Comparison of ENCODE assay signal across 23 mouse cellular contexts in the genomic region with DNA sequence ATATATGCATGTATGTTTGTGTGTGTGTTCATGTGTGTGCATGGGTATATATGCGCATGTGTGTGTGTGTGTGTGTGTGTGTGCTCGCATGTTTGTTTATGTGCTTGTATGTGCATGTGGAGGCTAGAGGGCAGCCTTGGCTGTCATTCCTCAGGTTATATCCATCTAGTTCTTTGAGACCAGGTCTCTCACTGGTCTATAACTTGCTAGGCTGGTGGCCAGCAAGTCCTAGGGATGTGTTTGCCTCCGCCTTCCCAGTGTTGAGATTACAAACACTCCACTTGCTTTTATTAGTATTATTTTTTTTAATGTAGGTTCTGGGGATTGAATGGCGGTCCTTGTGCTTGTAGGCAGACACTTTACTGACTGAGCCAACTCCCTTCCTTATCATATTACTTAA.
A peak's percentile ranks its signal among the peaks of the same experiment; 100 is the strongest.
DNase-seq lines count a peak whose midpoint lies in the region; ATAC-seq and TF ChIP-seq lines count a peak whose summit lies in the region.
"Had no signal": no experiment of that assay in that cellular context is flagged by ENCODE, and none has a peak within 500 bp of the region (broad histone marks: within the 10 kb centered on the region; RNA-seq: fewer than 3 reads in every experiment).

No protein-coding gene starts in this region.

- intact Hi-C loops in heart, adult 2 months (cut with DNase I) = no loop called here
- intact Hi-C loops in heart, postnatal 10 days (cut with DNase I) = no loop called here

- no peaks in the 10 kb centered on the region for H3K27me3 ChIP-seq in heart, embryonic 13.5 days (replicated peaks)
- no peaks in the 10 kb centered on the region for H3K27me3 ChIP-seq in heart, adult 2 months (ENCODE audit: control insufficient read depth, insufficient read depth, low read length)
- H3K27me3 ChIP-seq in heart, embryonic 16.5 days (ENCODE audit: control insufficient read depth, insufficient read depth, low read length) = no peaks in the 10 kb centered on the region
- no peaks in the 10 kb centered on the region for H3K27me3 ChIP-seq in stomach, embryonic 15.5 days (replicated peaks)
- no peaks in the 10 kb centered on the region for H3K27me3 ChIP-seq in stomach, postnatal 0 days (ENCODE audit: control insufficient read depth, insufficient read depth, low read length)
- H3K27me3 ChIP-seq: embryonic facial prominence, embryonic 13.5 days; forebrain, embryonic 12.5 days; forebrain, embryonic 15.5 days; hindbrain, embryonic 12.5 days; hindbrain, embryonic 15.5 days had no signal

- TF ChIP-seq EP300 in heart, adult 2 months (IDR thresholded peaks at IDR 0.05; ENCODE audit: insufficient read depth, low read depth, low read length) = no peak
- no peak for TF ChIP-seq EP300 in stomach, postnatal 0 days (optimal IDR thresholded peaks at IDR 0.05)

- TF ChIP-seq POLR2A in heart, adult 2 months (IDR thresholded peaks at IDR 0.05; ENCODE audit: insufficient read depth, low read depth, low read length) = no peak

- H3K27ac ChIP-seq in heart, embryonic 13.5 days (replicated peaks) = peak overlapping the region; percentile 75
- no peak overlapping the region for H3K27ac ChIP-seq in heart, adult 2 months
- H3K27ac ChIP-seq in heart, embryonic 16.5 days (ENCODE audit: low read length) = peak overlapping the region; percentile 20; the same call in 1 of the 2 replicates
- no peak overlapping the region for H3K27ac ChIP-seq in stomach, embryonic 15.5 days
- H3K27ac ChIP-seq in stomach, postnatal 0 days (replicated peaks) = no peak overlapping the region
- H3K27ac ChIP-seq: embryonic facial prominence, embryonic 10.5 days; embryonic facial prominence, embryonic 13.5 days; forebrain, embryonic 12.5 days; forebrain, embryonic 15.5 days; hindbrain, embryonic 12.5 days; hindbrain, embryonic 15.5 days had no signal

- DNase-seq in heart, adult 11 months = peak; percentile 79
- no peak for DNase-seq in heart, adult 18-20 months
- no peak for DNase-seq in heart, adult 2 months
- no peak for DNase-seq in heart, postnatal 10 days
- no peak for DNase-seq in stomach, postnatal 0 days (ENCODE audit: low spot score)
- DNase-seq: adrenal gland, adult 8-10 months; adrenal gland, postnatal 25 days; cerebellum, adult 11-12 months; cerebellum, adult 8-10 months; cerebellum, postnatal 36 days; gastrocnemius, postnatal 25 days; kidney, adult 2 months had no signal

- peaks cover 5% of the 10 kb centered on the region for H3K9me3 ChIP-seq in heart, embryonic 13.5 days
- no peaks in the 10 kb centered on the region for H3K9me3 ChIP-seq in heart, embryonic 16.5 days (replicated peaks; ENCODE audit: control insufficient read depth, low read length)
- no peaks in the 10 kb centered on the region for H3K9me3 ChIP-seq in stomach, embryonic 15.5 days
- no peaks in the 10 kb centered on the region for H3K9me3 ChIP-seq in stomach, postnatal 0 days (ENCODE audit: control insufficient read depth, low read length)
- H3K9me3 ChIP-seq: embryonic facial prominence, embryonic 13.5 days; forebrain, embryonic 12.5 days; hindbrain, embryonic 12.5 days; hindbrain, embryonic 15.5 days had no signal

- no peak overlapping the region for H3K9ac ChIP-seq in heart, embryonic 13.5 days
- H3K9ac ChIP-seq in heart, adult 2 months (ENCODE audit: low read depth, low read length) = no peak overlapping the region
- no peak overlapping the region for H3K9ac ChIP-seq in heart, embryonic 16.5 days (ENCODE audit: low read length)
- H3K9ac ChIP-seq in stomach, embryonic 15.5 days = no peak overlapping the region
- H3K9ac ChIP-seq in stomach, postnatal 0 days (ENCODE audit: low read length) = no peak overlapping the region
- H3K9ac ChIP-seq: embryonic facial prominence, embryonic 13.5 days; forebrain, embryonic 12.5 days; forebrain, embryonic 15.5 days; hindbrain, embryonic 12.5 days; hindbrain, embryonic 15.5 days had no signal

- peaks cover 25% of the 10 kb centered on the region for H3K4me1 ChIP-seq in heart, embryonic 13.5 days
- H3K4me1 ChIP-seq in heart, adult 2 months (ENCODE audit: control insufficient read depth, insufficient read depth, low read length) = no peaks in the 10 kb centered on the region
- H3K4me1 ChIP-seq in heart, embryonic 16.5 days (ENCODE audit: control insufficient read depth, insufficient read depth, low read length) = peaks cover 13% of the 10 kb centered on the region; the same call in 1 of the 2 replicates
- H3K4me1 ChIP-seq in stomach, embryonic 15.5 days = peaks cover 6% of the 10 kb centered on the region; the same call in 1 of the 2 replicates
- H3K4me1 ChIP-seq in stomach, postnatal 0 days (replicated peaks; ENCODE audit: control insufficient read depth, insufficient read depth) = no peaks in the 10 kb centered on the region; the same call in 1 of the 2 replicates
- H3K4me1 ChIP-seq: embryonic facial prominence, embryonic 13.5 days; forebrain, embryonic 12.5 days; hindbrain, embryonic 12.5 days; hindbrain, embryonic 15.5 days had no signal

- peak overlapping the region; percentile 51 for H3K4me2 ChIP-seq in heart, embryonic 13.5 days
- no peak overlapping the region for H3K4me2 ChIP-seq in heart, embryonic 16.5 days (ENCODE audit: low read depth, low read length)
- H3K4me2 ChIP-seq in stomach, embryonic 15.5 days = no peak overlapping the region
- H3K4me2 ChIP-seq in stomach, postnatal 0 days (replicated peaks; ENCODE audit: low read depth) = no peak overlapping the region
- H3K4me2 ChIP-seq: embryonic facial prominence, embryonic 13.5 days; forebrain, embryonic 12.5 days; forebrain, embryonic 15.5 days; hindbrain, embryonic 12.5 days; hindbrain, embryonic 15.5 days had no signal

- H3K79me2 ChIP-seq in heart, adult 2 months (replicated peaks; ENCODE audit: control insufficient read depth, insufficient read depth, low read length) = no peaks in the 10 kb centered on the region

- WGBS in heart, embryonic 13.5 days = 66% methylated on average over 4 of the region's 4 CpGs
- WGBS in heart, adult 2 months = 73% methylated on average over 4 of the region's 4 CpGs
- WGBS in heart, embryonic 16.5 days = 68% methylated on average over 4 of the region's 4 CpGs
- 73% methylated on average over 4 of the region's 4 CpGs for WGBS in stomach, embryonic 15.5 days
- WGBS in stomach, postnatal 0 days = 77% methylated on average over 4 of the region's 4 CpGs

- no peak overlapping the region for H3K4me3 ChIP-seq in heart, embryonic 13.5 days
- H3K4me3 ChIP-seq in heart, adult 2 months = no peak overlapping the region
- H3K4me3 ChIP-seq in heart, embryonic 16.5 days (ENCODE audit: low read length) = no peak overlapping the region
- H3K4me3 ChIP-seq in stomach, embryonic 15.5 days (replicated peaks) = no peak overlapping the region
- no peak overlapping the region for H3K4me3 ChIP-seq in stomach, postnatal 0 days (ENCODE audit: low read depth, low read length)
- H3K4me3 ChIP-seq: embryonic facial prominence, embryonic 10.5 days; embryonic facial prominence, embryonic 13.5 days; erythroblast, embryonic 14.5 days; forebrain, embryonic 12.5 days; forebrain, embryonic 15.5 days; hindbrain, embryonic 12.5 days; hindbrain, embryonic 15.5 days had no signal

- no peaks in the 10 kb centered on the region for H3K36me3 ChIP-seq in heart, embryonic 13.5 days
- no peaks in the 10 kb centered on the region for H3K36me3 ChIP-seq in heart, adult 2 months (ENCODE audit: control insufficient read depth, insufficient read depth, low read length)
- H3K36me3 ChIP-seq in heart, embryonic 16.5 days (ENCODE audit: control insufficient read depth, insufficient read depth) = no peaks in the 10 kb centered on the region
- no peaks in the 10 kb centered on the region for H3K36me3 ChIP-seq in stomach, embryonic 15.5 days
- no peaks in the 10 kb centered on the region for H3K36me3 ChIP-seq in stomach, postnatal 0 days (ENCODE audit: control insufficient read depth, insufficient read depth, low read length)
- H3K36me3 ChIP-seq: embryonic facial prominence, embryonic 10.5 days; embryonic facial prominence, embryonic 13.5 days; forebrain, embryonic 12.5 days; forebrain, embryonic 15.5 days; hindbrain, embryonic 12.5 days; hindbrain, embryonic 15.5 days had no signal

- no peak for ATAC-seq in heart, embryonic 13.5 days (ENCODE audit: extremely low read depth, insufficient number of reproducible peaks, low FRiP score, low TSS enrichment)
- no peak for ATAC-seq in heart, embryonic 16.5 days (replicated peaks; ENCODE audit: extremely low read depth, insufficient read depth, low FRiP score)
- peak; percentile 18; the same call in 1 of the 2 replicates for ATAC-seq in stomach, embryonic 15.5 days (ENCODE audit: insufficient read depth, low FRiP score, low read depth)
- ATAC-seq in stomach, postnatal 0 days (ENCODE audit: low FRiP score, low TSS enrichment) = no peak
- ATAC-seq: activated CD4-positive, CD25-positive, alpha-beta regulatory T cell, adult 4 months had no signal

- no peak for TF ChIP-seq CTCF in heart, adult 2 months (IDR thresholded peaks at IDR 0.05)
- TF ChIP-seq CTCF in stomach, postnatal 0 days (IDR thresholded peaks at IDR 0.05; ENCODE audit: low read depth) = no peak

Comparison
In these comparisons a context has a peak if more than half of its experiments do, and no peak if none do; other contexts are left out.
1. H3K27ac ChIP-seq: peak in heart, embryonic 13.5 days (single experiment) and heart, embryonic 16.5 days (single experiment); none in heart, adult 2 months (single experiment), stomach, embryonic 15.5 days (single experiment) and stomach, postnatal 0 days (single experiment).